In the genomic region with DNA sequence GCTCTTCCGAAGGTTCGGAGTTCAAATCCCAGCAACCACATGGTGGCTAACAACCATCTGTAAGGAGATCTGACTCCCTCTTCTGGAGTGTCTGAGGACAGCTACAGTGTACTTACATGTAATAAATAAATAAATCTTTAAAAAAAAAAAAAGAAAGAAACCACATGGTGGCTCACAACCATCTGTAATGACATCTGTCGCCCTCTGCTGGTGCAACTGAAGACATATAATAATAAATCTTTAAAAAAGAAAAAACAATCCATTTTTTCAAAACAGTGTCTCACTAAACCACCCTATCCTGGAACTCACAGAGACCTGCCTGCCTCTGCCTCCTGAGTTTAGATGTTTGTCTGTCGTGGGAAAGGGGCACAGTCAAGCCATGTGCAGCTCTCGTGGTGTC, we compare ENCODE assay signal across 8 mouse cellular contexts. TPM values are rescaled to one million over a fixed set of nuclear protein-coding genes. Genes with fewer than 3 reads are reported as not detected.
DNase-seq lines count a peak whose midpoint lies in the region; ATAC-seq and TF ChIP-seq lines count a peak whose summit lies in the region.
"Not testable (repeated sequence)": the region's sequence is repeated elsewhere in the genome, so short reads cannot be mapped to it uniquely, and the experiment has no call there.

No protein-coding gene starts in this region.

- H3K4me1 ChIP-seq in heart, adult 2 months (ENCODE audit: control insufficient read depth, insufficient read depth, low read length); lung, embryonic 14.5 days (ENCODE audit: insufficient read depth): not testable (repeated sequence)

- TF ChIP-seq CTCF in heart, adult 2 months (IDR thresholded peaks at IDR 0.05), result peak; percentile 69
- peak; percentile 54 for TF ChIP-seq CTCF in lung, embryonic 14.5 days (IDR thresholded peaks at IDR 0.05; ENCODE audit: low read depth)

- not testable (repeated sequence) for H3K79me2 ChIP-seq in heart, adult 2 months (replicated peaks; ENCODE audit: control insufficient read depth, insufficient read depth, low read length)

- not testable (repeated sequence) for H3K9ac ChIP-seq in heart, adult 2 months (ENCODE audit: low read depth, low read length); lung, embryonic 14.5 days

- H3K4me2 ChIP-seq in lung, embryonic 14.5 days, result not testable (repeated sequence)

- H3K9me3 ChIP-seq in lung, embryonic 14.5 days (ENCODE audit: low read depth, low read length), result not testable (repeated sequence)

- WGBS in heart, adult 2 months, result 76% methylated on average over 5 of the region's 5 CpGs
- 73% methylated on average over 5 of the region's 5 CpGs for WGBS in lung, embryonic 14.5 days

- not testable (repeated sequence) for H3K36me3 ChIP-seq in heart, adult 2 months (ENCODE audit: control insufficient read depth, insufficient read depth, low read length)
- H3K36me3 ChIP-seq in lung, embryonic 14.5 days (ENCODE audit: insufficient read depth), result peaks cover 92% of the 10 kb centered on the region

- not testable (repeated sequence) for H3K27me3 ChIP-seq in heart, adult 2 months (ENCODE audit: control insufficient read depth, insufficient read depth, low read length); lung, embryonic 14.5 days (ENCODE audit: insufficient read depth, low read length)

- H3K4me3 ChIP-seq in heart, adult 2 months; lung, embryonic 14.5 days (ENCODE audit: low read depth, low read length): not testable (repeated sequence)

- ATAC-seq in lung, embryonic 14.5 days (ENCODE audit: insufficient read depth), result not testable (repeated sequence)

- not testable (repeated sequence) for H3K27ac ChIP-seq in heart, adult 2 months; lung, embryonic 14.5 days (ENCODE audit: low read depth)

- not testable (repeated sequence) for TF ChIP-seq POLR2A in heart, adult 2 months (IDR thresholded peaks at IDR 0.05; ENCODE audit: insufficient read depth, low read depth, low read length)

- intact Hi-C loops in heart, adult 2 months (cut with DNase I), result not testable (repeated sequence)

- not testable (repeated sequence) for TF ChIP-seq EP300 in heart, adult 2 months (IDR thresholded peaks at IDR 0.05; ENCODE audit: insufficient read depth, low read depth, low read length)

- peak; percentile 88 for DNase-seq in CD4-positive, CD25-positive, alpha-beta regulatory T cell, adult 2 months (ENCODE audit: low read depth, low spot score)
- peak; percentile 62 for DNase-seq in ZHBTc4 (ENCODE audit: low read depth, low spot score)
- peak; percentile 32 for DNase-seq in embryo, embryonic 10 days (ENCODE audit: low spot score)
- DNase-seq in heart, adult 2 months, result not testable (repeated sequence)
- DNase-seq in kidney, postnatal 14 days, result peak; percentile 38
- peak; percentile 60 for DNase-seq in lung, embryonic 14.5 days
- peak; percentile 40 to 65 for DNase-seq in natural killer cell, adult 2 months (ENCODE audit: low spot score in 2 of 2)
- peak; percentile 44 for DNase-seq in thymus, postnatal 14 days

RNA-seq across cellular contexts. Expression of a gene that starts 8.5 kb away (rescaled TPM):
- total RNA-seq in heart, adult 2 months (2021), result 10 to 100 TPM; 47.1 to 57.9 TPM
- 78.0 and 89.5 TPM in 2 replicates for polyA plus RNA-seq in heart, adult 2 months (2012; rRNA removed)
- 60.8 and 61.0 TPM in 2 replicates for polyA plus RNA-seq in lung, embryonic 14.5 days (2014; fragmentation: Nextera tagmentation; extraction: Ambion mirVana)

RNA-seq across cellular contexts. Expression of a gene that starts 20.8 kb away (rescaled TPM):
- 10 to 100 TPM; 21.3 to 22.5 TPM for total RNA-seq in heart, adult 2 months (2021)
- polyA plus RNA-seq in heart, adult 2 months (2012; rRNA removed), result 7.1 and 11.1 TPM in 2 replicates
- 42.8 and 43.5 TPM in 2 replicates for polyA plus RNA-seq in lung, embryonic 14.5 days (2014; fragmentation: Nextera tagmentation; extraction: Ambion mirVana)
